Mouse (Mus musculus) urinary bladder, postnatal 25 days (tissue): ENCODE data around the gene S100pbp.

Source experiments
- DNase-seq: peaks from one replicate; pipeline ENCODE4 v3.0.0; 2022; ENCODE audit warnings: low spot score

The S100pbp gene

GRCm38 (mm10) chr4:129189542-129190519 is at the start of gene S100pbp, which contains the start of gene Yars:
TSS of gene S100pbp (minus strand) at chr4:129189727.
TSS of gene Yars (plus strand) at chr4:129189760.
- DNase-seq = peak; percentile 97

DNA sequence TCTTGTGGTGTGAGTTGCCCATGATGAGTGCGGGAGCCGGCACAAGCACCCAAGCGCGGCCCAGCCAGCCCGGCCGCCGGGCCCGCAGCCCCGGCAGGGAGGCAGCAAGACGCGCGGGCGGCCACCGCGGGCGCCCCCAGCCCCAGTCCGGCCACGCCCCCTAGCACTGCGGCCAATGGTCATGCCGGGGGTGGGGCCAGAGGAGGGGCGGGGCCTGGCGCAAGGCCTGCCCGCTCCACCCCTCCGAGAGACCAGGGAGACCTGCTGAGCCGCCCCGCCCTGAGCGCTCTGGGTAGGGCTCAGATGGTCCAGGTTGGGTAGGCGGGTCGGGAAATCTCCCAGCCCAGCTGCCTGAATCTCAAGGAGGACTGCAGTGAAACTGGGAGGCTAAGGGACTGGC is 49.5 kb upstream of the S100pbp start:
- peak; percentile 65 for DNase-seq

DNA sequence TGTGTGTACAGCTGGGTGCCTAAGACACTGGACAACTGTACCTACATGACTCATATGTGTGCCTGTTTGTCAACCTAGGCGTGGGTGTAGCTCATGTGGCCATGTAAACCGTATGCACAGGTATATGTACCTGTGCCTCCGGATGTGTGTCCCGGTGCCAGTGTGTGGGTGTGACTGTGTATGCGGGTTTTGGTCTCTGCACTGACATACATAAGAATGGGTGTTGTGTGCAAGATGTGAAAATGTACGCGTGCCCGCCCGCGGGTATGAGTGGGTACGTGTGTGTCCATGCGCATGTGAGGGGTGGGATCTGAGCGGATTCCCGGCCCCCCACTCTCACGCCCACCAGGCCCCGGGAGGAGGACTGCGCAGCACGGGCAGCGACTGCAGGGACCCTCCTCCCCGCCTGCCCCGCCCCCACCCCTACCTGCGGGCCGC is 49.1 kb upstream of the S100pbp start:
- no peak for DNase-seq

GRCm38 (mm10) chr4:129237843-129238441 is 48.4 kb upstream of the S100pbp start:
- DNase-seq = no peak

DNA sequence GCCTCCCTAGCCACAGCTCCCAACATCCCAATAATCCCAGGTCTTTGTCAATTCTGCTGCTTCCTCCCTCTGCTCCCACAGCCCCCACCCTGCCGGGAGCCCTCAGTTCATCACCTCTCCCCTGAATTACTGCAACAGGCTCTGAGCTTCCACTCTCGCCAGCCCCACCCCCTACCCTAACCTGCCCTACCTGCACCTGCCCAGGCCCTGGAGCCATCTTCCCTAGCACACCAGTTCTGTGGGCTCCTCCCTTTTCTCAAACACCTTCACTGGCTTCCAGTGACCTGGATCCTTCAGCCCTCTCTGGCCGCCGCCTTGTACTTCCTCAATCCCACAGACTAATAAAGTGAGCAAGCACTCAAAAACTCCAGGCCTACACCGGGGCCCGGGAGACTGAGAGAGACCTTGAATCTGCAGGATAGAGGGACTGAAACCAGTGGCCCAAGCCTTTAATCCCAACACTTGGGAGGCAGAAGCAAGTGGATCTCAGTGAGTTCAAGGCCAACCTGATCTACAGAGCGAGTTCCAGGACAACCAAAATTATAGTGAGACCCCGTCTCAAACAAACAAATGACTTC is 46.8 kb upstream of the S100pbp start:
- no peak for DNase-seq

DNA sequence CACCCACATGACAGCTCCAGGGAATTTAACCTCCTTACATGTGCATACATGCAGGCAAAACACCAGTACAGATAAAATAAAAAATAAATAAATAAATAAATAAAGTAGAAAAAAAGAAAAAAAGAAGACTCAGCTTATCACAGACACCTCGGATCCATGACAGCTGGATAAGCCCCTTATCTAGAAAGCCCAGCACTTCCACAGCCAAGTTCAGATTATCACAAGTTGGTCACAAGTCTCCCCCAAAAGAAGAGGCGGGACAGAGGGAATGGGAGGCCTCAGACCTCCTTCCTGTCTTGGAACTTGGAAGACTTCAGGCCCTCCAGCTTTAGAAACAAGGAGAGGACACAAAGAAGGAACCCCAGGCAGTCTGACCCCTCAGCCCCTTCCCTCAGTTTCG is 45.6 kb upstream of the S100pbp start:
- no peak for DNase-seq

- DNase-seq = no peak
Observed at GRCm38 (mm10) chr4:129234488-129234887, 45.0 kb upstream of the S100pbp start.

- no peak for DNase-seq
Observed at GRCm38 (mm10) chr4:129232561-129233360, 43.2 kb upstream of the S100pbp start.

DNA sequence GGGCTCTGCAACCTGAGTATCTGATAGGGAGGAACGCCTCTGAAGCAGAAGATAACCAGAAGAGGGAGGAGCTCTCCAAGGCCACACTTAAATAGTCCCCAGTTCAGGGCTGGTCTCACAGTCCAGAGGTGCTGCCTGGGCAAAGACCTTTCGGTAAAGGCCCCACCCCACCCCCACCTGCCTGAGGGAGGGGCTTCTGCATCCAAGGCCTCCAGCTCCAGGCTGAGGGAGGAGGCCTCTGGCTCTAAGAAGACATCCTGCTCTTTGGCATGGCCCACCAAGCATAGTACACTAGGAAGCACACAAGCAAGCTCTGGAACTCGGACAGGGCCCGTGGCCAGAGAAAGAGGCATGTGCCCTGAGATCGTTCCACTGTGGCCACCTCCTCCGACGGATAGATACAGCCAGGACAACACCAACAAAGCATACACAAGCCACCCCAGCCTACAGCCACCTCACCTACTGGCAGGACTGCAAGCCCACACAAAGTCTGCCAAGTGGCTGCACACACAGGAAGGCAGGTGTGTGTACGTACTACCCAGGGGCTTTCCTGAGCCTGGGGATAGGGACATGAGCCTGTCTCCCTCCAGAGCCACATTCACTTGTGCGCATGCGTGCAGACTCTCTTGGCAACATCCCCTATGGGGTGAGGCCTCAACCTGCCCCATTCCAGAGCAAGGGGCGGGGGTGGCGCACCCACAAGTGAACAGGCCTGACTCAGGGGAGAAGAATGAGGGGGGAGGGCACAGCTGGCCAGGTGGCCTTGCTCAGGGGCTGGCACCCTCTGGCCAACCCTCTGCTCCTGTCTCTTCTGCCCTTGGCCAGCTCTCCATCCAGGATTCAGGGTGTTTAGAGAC is 42.3 kb upstream of the S100pbp start:
- DNase-seq = peak; percentile 81

- DNase-seq = no peak
Observed at GRCm38 (mm10) chr4:129230926-129231325, 41.4 kb upstream of the S100pbp start.

- DNase-seq = no peak
Observed at GRCm38 (mm10) chr4:129227985-129228381, 38.5 kb upstream of the S100pbp start.

DNA sequence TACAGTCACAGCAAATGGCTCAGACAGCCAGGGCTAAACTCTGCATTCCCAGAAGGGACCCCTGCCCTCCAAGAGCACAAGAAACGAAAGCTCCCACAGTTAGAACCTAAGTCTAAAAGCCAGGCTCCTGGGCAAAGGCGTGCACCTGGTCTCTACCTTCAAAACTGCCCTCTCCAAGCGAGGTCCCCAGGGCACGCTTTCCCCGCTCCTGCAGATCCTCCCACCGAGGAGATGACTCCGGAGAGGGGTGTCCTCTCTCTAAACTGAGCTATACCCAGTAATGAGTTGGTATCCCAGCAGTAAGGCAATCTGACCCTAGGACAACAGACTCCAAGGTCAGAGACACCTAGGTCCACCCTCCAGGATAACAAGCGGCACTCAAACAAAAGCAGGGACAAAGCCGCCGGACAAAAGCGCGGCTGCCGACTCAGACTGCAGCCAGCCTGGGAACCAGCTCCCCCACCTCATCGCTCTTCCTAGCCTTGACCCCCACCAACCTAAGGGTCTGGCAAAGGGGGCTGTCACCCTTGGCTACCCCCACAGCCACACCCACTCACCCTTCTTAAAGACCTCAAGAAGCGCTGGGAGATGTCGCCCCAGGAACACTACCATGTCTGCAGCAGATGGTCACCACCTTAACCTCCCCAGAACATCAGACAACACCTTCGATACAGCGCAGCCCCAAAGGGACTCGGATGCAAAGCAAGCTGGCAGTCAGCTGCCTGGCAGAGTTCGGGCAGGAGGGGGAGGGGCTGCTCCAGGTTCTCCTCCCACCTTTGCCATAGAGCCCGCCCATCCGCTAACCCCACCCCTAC is 37.9 kb upstream of the S100pbp start:
- no peak for DNase-seq

- DNase-seq = no peak
Observed at GRCm38 (mm10) chr4:129226441-129226963, 37.0 kb upstream of the S100pbp start.

GRCm38 (mm10) chr4:129225315-129225714 is 35.8 kb upstream of the S100pbp start:
- no peak for DNase-seq

DNA sequence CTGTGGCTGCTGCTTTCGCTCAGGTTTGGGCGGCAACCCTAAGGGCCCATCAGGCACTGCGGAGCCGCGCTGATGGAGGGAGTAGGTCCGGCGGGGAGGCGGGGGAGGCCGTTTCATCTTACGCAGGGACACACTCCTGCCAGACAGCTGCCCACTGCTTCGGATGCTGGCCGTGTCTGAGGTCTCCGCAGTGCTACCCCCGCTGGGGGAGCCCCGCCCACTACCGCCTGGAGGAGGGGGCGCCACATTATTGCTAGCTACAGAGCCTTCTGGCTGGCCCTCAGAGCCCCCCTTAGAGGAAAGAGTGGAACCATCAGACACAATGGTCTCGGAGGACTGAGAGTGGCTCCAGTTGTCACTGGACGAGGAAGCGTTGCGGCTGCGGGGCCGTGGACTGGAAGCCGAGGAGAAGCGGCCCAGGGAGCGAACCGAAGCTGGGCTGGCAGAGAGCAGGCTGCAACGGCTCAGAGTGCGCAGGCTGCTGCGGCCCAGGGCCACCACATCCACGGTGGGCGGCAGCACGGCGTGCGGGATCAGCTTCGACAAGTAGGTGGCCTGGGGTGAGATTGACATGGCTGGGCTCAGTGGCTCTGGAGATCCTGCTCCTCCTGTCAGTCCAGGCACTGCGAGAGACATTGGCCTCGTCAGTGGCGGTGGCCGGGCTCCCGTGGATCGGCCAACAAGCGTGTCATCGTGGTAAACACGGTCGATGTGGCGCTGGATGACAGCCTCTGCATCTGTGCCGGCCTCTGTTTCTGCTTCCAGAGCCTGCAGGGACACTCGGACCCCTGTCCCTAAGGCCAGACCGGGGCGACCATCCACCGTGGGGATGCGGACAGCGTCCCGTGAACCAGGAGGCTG is 34.1 kb upstream of the S100pbp start:
- DNase-seq = no peak

GRCm38 (mm10) chr4:129222019-129222925 is 32.7 kb upstream of the S100pbp start:
- no peak for DNase-seq

- DNase-seq = no peak
Observed at GRCm38 (mm10) chr4:129221097-129222010, 31.8 kb upstream of the S100pbp start.
